Mouse (Mus musculus) G1E-ER4 (cell line): Measurements from ENCODE around the gene Myo1d. TPM values are rescaled to one million over a fixed set of nuclear protein-coding genes. Genes with fewer than 3 reads are reported as not detected.

Experiments
- GATA1 ChIP-seq: IDR thresholded peaks from one replicate; pipeline ENCODE4 v1.8.0; 2012; ENCODE audit warnings: low read length, inconsistent platforms
- polyA plus RNA-seq: library from polyadenylated mRNA; stranded (reverse); fragments of >175 nt; gene quantifications from 2 replicates; pipeline ENCODE4 v1.2.3, GENCODE M21; 2012

The Myo1d gene
- polyA plus RNA-seq, 1 experiment, result not detected

DNA sequence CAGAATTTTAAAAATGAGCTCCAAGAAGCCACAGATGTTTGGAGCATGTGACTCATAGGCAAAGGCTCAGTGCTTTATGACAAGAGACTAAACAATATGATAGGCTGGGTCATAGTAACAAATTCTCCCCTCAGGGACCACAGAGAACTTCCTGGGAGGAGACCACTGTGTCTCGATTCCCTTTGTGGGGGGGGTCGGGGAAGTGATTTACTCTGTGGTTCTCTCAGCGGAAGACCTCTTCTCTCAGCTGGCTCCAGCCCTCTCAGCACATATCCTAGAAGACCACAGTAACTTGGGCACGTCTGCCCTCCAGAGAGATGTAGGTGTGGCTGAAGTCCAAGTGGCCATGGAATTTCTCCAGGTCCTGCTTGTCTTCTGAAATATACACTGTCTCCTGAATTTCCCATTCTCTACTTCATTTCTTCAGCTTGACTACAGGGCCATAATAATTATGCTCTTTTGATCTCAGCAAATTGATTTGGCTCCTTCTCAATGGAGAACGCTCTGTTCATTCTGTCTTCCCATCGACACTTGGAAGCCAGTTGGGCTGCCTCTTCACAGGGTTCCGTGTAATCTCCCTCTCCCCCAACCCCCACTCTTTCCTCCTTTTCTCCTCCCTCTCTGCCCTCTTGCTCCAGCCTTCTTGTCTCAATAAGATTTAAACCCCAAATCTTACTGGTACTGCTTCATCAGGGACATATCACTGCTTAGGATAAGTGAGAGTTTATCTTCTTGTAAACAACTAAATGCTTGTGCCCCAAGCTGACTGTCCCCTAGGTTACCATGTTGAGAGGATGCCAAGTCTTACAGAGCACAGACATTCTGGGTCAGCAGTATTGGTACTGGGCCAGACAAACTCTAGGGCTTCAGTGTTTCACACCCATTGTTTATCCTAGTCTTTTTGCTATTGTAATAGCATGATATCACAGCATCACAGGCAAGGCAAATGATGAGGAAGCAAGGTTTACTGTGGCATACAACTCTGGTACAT, 214.6 kb downstream of the Myo1d start:
- no peak for TF ChIP-seq GATA1

- TF ChIP-seq GATA1, result no peak
Measured at GRCm38 (mm10) chr11:80562479-80562878, 217.3 kb downstream of the Myo1d start.

- TF ChIP-seq GATA1, result no peak
Measured at GRCm38 (mm10) chr11:80560770-80561169, 219.1 kb downstream of the Myo1d start.

- TF ChIP-seq GATA1, result no peak
Measured at GRCm38 (mm10) chr11:80555416-80555815, 224.4 kb downstream of the Myo1d start.

GRCm38 (mm10) chr11:80553046-80553445, 226.8 kb downstream of the Myo1d start:
- no peak for TF ChIP-seq GATA1

- TF ChIP-seq GATA1, result no peak
Measured at GRCm38 (mm10) chr11:80551634-80552033, 228.2 kb downstream of the Myo1d start.

DNA sequence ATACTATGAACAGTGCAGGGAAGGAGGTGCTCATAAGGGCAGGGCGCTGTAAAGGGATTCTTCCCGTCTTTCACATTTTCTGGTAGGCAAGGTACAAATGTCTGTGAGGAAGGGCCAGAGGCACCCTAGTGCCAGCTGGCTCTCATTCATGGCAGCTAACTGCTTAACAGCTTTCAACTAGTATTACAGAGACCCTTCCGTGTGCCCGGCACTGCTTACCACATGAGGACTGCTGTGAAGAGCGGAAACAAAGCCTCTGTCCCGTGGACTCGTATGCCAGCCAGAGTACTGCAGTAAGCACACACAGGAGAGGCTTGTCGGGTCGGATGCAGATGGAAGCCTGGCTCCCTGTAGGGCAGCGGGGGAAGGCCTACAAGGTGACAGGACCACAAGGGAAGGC, 229.6 kb downstream of the Myo1d start:
- TF ChIP-seq GATA1, result no peak

DNA sequence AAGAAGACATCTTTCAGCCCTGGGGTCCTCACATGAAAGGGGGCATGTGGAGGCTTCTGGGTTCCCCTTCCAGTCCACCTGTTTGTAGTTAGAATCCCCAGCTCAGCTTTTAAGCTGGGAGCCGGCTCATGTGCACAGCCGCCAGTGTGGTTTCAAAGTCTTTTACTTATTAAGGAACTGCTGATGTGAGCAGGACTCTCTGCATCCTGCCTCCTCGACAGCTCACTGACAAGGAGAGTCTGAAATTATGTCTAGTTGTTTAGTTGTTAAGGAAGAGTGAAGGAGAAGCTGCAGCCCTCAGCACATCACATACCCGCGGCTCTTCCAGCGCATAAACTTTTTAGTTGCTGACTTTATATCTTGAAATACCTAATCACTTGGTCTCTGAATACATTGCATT, 230.0 kb downstream of the Myo1d start:
- no peak for TF ChIP-seq GATA1

GRCm38 (mm10) chr11:80546233-80546632, 233.6 kb downstream of the Myo1d start:
- no peak for TF ChIP-seq GATA1

GRCm38 (mm10) chr11:80539056-80539455, 240.8 kb downstream of the Myo1d start:
- no peak for TF ChIP-seq GATA1

GRCm38 (mm10) chr11:80532966-80533365, 246.9 kb downstream of the Myo1d start:
- TF ChIP-seq GATA1, result no peak

- no peak for TF ChIP-seq GATA1
Measured at GRCm38 (mm10) chr11:80529149-80529548, 250.7 kb downstream of the Myo1d start.

GRCm38 (mm10) chr11:80527697-80528096, 252.1 kb downstream of the Myo1d start:
- TF ChIP-seq GATA1, result no peak

GRCm38 (mm10) chr11:80524213-80524612, 255.6 kb downstream of the Myo1d start:
- no peak for TF ChIP-seq GATA1

- TF ChIP-seq GATA1, result no peak
Measured at GRCm38 (mm10) chr11:80523410-80523809, 256.4 kb downstream of the Myo1d start.

DNA sequence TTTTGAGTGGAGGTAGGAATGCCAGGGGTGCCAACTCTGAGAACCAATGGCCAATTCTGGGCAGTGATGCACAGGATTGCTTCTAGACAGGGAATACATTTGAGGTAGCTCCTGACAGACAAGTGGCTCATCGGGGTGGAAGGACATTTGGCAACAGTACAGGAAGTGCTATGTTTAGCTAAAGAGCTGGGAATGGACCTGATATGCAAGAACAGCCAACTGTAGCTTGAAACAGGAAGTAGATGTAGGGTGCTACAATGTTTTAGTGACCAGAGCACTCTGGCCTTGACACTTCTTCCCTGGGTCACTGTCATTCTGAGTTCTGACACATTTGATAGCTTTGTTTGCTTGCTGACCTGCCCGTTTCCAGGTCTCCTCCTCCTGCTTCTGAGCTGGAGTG, 257.0 kb downstream of the Myo1d start:
- no peak for TF ChIP-seq GATA1

- TF ChIP-seq GATA1, result no peak
Measured at GRCm38 (mm10) chr11:80521148-80521547, 258.7 kb downstream of the Myo1d start.
